ENCODE assay signal across 9 mouse cellular contexts in the genomic region with DNA sequence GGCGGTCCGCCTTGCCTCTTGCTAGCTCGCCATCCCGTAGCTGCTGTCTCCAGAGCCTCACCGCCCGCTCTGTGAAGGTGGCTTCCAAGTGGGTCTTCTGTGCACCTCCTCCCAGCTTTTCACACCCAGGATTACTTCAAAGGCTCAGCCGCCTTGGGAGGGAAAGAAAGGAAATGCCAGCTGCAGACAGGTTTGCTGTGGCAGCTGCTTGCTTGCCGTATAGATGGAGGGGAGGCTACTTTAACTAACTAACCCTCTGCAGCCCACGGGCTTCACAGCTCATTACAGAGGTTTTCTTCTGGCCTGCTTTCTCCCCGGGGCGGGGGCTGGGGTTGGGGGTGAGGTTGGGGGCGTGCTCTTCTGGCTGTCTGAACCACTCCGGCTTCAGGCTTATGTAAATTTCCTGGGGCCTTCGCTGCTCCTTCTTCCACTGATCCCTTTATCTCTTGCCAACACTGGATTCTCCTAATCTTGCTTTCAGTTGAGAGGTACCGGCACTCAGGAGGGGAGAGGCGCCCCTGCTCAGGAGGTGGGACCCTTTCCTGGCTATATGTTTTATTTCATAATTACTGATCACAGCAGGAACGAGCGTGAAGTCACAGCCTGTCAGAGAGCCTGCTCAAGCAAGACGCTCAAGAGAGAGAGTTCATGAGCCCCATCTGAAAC.
DNase-seq lines count a peak whose midpoint lies in the region; ATAC-seq and TF ChIP-seq lines count a peak whose summit lies in the region.
"Had no signal": no experiment of that assay in that cellular context is flagged by ENCODE, and none has a peak within 500 bp of the region (broad histone marks: within the 10 kb centered on the region; RNA-seq: fewer than 3 reads in every experiment).

No protein-coding gene starts in this region.

- no peak for TF ChIP-seq CTCF in layer of hippocampus, adult 2 months (conservative IDR thresholded peaks at IDR 0.05)
- no peak for TF ChIP-seq CTCF in midbrain, postnatal 0 days (IDR thresholded peaks at IDR 0.05)

- H3K4me1 ChIP-seq in hindbrain, embryonic 11.5 days (replicated peaks; ENCODE audit: control insufficient read depth, insufficient read depth, low read length) = peaks cover 7% of the 10 kb centered on the region
- peaks cover 16% of the 10 kb centered on the region for H3K4me1 ChIP-seq in limb, embryonic 14.5 days (ENCODE audit: control insufficient read depth, insufficient read depth, low read length)
- H3K4me1 ChIP-seq in midbrain, postnatal 0 days (ENCODE audit: insufficient read depth, low read length) = no peaks in the 10 kb centered on the region

- ATAC-seq in hindbrain, embryonic 11.5 days (ENCODE audit: low FRiP score) = peak; percentile 80
- ATAC-seq in limb, embryonic 14.5 days (ENCODE audit: low FRiP score, low read depth) = peak; percentile 89
- ATAC-seq in midbrain, postnatal 0 days (ENCODE audit: low FRiP score) = peak; percentile 80
- ATAC-seq in erythroid progenitor cell, adult 5-6 weeks (replicated peaks; ENCODE audit: low FRiP score, poor library complexity, severe bottlenecking) = no peak

- H3K36me3 ChIP-seq in hindbrain, embryonic 11.5 days (ENCODE audit: control insufficient read depth, insufficient read depth, low read length) = no peaks in the 10 kb centered on the region
- H3K36me3 ChIP-seq in limb, embryonic 14.5 days (ENCODE audit: control insufficient read depth, insufficient read depth, low read length) = no peaks in the 10 kb centered on the region
- H3K36me3 ChIP-seq in midbrain, postnatal 0 days (ENCODE audit: insufficient read depth, low read length) = no peaks in the 10 kb centered on the region

- H3K4me3 ChIP-seq in layer of hippocampus, adult 2 months = peak overlapping the region; percentile 35
- peak overlapping the region; percentile 25 for H3K4me3 ChIP-seq in hindbrain, embryonic 11.5 days (ENCODE audit: low read depth, low read length)
- H3K4me3 ChIP-seq in limb, embryonic 14.5 days (replicated peaks; ENCODE audit: low read length) = peak overlapping the region; percentile 25
- peak overlapping the region; percentile 16; the same call in 1 of the 2 replicates for H3K4me3 ChIP-seq in midbrain, postnatal 0 days (ENCODE audit: low read depth, low read length)

- no peaks in the 10 kb centered on the region for H3K27me3 ChIP-seq in hindbrain, embryonic 11.5 days (ENCODE audit: control insufficient read depth, insufficient read depth, low read length)
- H3K27me3 ChIP-seq in limb, embryonic 14.5 days (ENCODE audit: control insufficient read depth, insufficient read depth, low read length) = no peaks in the 10 kb centered on the region
- H3K27me3 ChIP-seq in midbrain, postnatal 0 days (ENCODE audit: insufficient read depth, low read length) = no peaks in the 10 kb centered on the region
- H3K27me3 ChIP-seq: Patski had no signal

- no peaks in the 10 kb centered on the region for H3K9me3 ChIP-seq in hindbrain, embryonic 11.5 days (ENCODE audit: control insufficient read depth, low read length)
- H3K9me3 ChIP-seq in limb, embryonic 14.5 days (ENCODE audit: control insufficient read depth, low read length) = no peaks in the 10 kb centered on the region
- H3K9me3 ChIP-seq in midbrain, postnatal 0 days (ENCODE audit: low read length) = no peaks in the 10 kb centered on the region

- no peak for TF ChIP-seq POLR2A in limb, embryonic 14.5 days (IDR thresholded peaks at IDR 0.05; ENCODE audit: borderline replicate concordance, extremely low read depth, insufficient read depth, insufficient read length)

- peak overlapping the region; percentile 51 for H3K4me2 ChIP-seq in hindbrain, embryonic 11.5 days (replicated peaks; ENCODE audit: low read depth, low read length)
- peak overlapping the region; percentile 52 for H3K4me2 ChIP-seq in limb, embryonic 14.5 days (replicated peaks; ENCODE audit: low read depth, low read length, severe bottlenecking)
- H3K4me2 ChIP-seq in midbrain, postnatal 0 days (ENCODE audit: low read depth, low read length, poor library complexity, severe bottlenecking) = peak overlapping the region; percentile 47

- WGBS in hindbrain, embryonic 11.5 days = 2% methylated on average over 19 of the region's 19 CpGs
- 3% methylated on average over 19 of the region's 19 CpGs for WGBS in limb, embryonic 14.5 days
- WGBS in midbrain, postnatal 0 days = 3% methylated on average over 19 of the region's 19 CpGs

- H3K27ac ChIP-seq in layer of hippocampus, adult 2 months = peak overlapping the region; percentile 61
- peak overlapping the region; percentile 36; the same call in 1 of the 2 replicates for H3K27ac ChIP-seq in hindbrain, embryonic 11.5 days (ENCODE audit: low read depth, low read length)
- H3K27ac ChIP-seq in limb, embryonic 14.5 days (replicated peaks; ENCODE audit: low read depth, low read length) = peak overlapping the region; percentile 55; the same call in 1 of the 2 replicates
- 0 out of 2 replicates have a peak overlapping the region, but pooled peaks have one; percentile 14 for H3K27ac ChIP-seq in midbrain, postnatal 0 days (ENCODE audit: low read depth, low read length)

- H3K9ac ChIP-seq in hindbrain, embryonic 11.5 days (ENCODE audit: low read depth, low read length) = peak overlapping the region; percentile 46
- H3K9ac ChIP-seq in limb, embryonic 14.5 days (ENCODE audit: low read depth, low read length, severe bottlenecking) = peak overlapping the region; percentile 43
- 0 out of 2 replicates have a peak overlapping the region, but pooled peaks have one; percentile 1 for H3K9ac ChIP-seq in midbrain, postnatal 0 days (replicated peaks; ENCODE audit: low read length, poor library complexity, severe bottlenecking)

- no peak for DNase-seq in layer of hippocampus, adult 2 months (ENCODE audit: low spot score in 2 of 2)
- no peak for DNase-seq in layer of hippocampus, postnatal 25 days (ENCODE audit: extremely low spot score in 1 of 2, low spot score in 1 of 2)
- peak; percentile 70 for DNase-seq in embryo, embryonic 9.5 days (ENCODE audit: extremely low spot score)
- DNase-seq in hindbrain, embryonic 11.5 days (ENCODE audit: low spot score) = peak; percentile 65
- peak; percentile 65 for DNase-seq in limb, embryonic 14.5 days (ENCODE audit: low spot score)
- peak; percentile 45 for DNase-seq in midbrain, postnatal 0 days (ENCODE audit: low spot score)
- peak; percentile 39 to 41 for DNase-seq in thymus, postnatal 10 days (ENCODE audit: low spot score in 2 of 2)

Comparison
In these comparisons a context has a peak if more than half of its experiments do, and no peak if none do; other contexts are left out.
1. DNase-seq: peak in embryo, embryonic 9.5 days (single experiment), hindbrain, embryonic 11.5 days (single experiment), limb, embryonic 14.5 days (single experiment), midbrain, postnatal 0 days (single experiment) and thymus, postnatal 10 days (2 of 2); none in layer of hippocampus, adult 2 months (0 of 2) and layer of hippocampus, postnatal 25 days (0 of 2).
2. Peak in every context shown above with its lines, with median percentiles within 50 percentile points of each other: H3K27ac ChIP-seq, H3K4me3 ChIP-seq, H3K4me2 ChIP-seq and H3K9ac ChIP-seq.